Mouse (Mus musculus) urinary bladder, adult 18-20 months (tissue): ENCODE results near the gene Myh9.

Experiments
- DNase-seq, 2 experiments: peaks; one replicate each; pipeline ENCODE4 v3.0.0; 2022; ENCODE audit warnings: low spot score in 2 of 2, mixed read lengths in 2 of 2

Myh9 gene

DNA sequence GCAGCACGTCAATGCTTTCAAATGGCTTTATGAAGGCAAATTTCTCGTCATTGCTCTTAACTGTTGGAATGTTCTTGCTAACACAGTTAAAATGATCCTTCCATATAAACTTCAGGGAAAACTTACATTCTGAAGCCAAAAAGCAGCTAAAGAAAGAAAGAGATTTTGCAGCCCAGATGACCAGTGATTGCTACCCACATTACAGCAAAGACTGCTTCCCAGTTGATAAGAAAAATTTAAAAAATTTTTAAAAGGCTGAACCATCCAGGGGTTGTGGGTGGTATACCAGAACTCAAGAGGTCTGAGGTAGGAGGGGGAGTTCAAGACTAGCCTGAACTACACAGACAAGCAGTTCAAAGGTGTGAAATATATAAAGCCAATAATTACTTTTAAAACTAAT is 1.1 kb upstream of the Myh9 start:
- no peak for DNase-seq

DNA sequence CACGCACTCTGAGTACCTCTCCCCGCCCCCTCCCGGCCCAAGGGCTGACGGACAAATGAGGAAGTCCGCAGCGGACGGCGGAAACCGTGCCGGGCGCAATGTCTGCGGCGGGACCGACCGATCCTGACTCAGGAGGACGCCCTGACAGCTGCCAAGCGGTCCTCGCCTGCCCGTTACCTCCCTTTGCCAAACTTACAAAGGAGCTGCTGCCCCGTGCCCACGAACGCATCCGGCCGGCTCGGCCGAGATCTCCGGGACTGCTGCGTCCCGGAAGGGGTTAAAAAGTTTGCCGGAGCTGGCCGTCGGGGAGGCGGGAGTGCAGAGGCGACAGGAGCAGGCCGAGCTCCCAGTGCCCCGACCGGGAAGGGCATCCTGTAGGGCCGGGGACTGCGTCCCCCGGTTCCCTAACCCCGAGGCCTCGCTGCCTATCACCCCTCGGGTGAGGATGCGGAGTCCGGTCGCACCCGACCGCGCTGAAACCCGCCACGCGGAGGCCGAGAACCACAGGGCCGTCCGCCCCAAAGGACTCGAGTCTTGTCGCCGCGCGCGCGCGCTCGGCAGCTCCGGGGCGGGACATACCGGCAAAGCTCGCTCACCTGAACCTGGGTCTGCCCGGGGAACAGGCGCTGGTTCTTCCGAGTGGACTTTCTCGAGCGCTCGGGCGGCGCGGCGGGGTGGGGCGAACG is 471 bp downstream of the Myh9 start:
- peak in 1 of 2 experiments; percentile 74 for DNase-seq

DNA sequence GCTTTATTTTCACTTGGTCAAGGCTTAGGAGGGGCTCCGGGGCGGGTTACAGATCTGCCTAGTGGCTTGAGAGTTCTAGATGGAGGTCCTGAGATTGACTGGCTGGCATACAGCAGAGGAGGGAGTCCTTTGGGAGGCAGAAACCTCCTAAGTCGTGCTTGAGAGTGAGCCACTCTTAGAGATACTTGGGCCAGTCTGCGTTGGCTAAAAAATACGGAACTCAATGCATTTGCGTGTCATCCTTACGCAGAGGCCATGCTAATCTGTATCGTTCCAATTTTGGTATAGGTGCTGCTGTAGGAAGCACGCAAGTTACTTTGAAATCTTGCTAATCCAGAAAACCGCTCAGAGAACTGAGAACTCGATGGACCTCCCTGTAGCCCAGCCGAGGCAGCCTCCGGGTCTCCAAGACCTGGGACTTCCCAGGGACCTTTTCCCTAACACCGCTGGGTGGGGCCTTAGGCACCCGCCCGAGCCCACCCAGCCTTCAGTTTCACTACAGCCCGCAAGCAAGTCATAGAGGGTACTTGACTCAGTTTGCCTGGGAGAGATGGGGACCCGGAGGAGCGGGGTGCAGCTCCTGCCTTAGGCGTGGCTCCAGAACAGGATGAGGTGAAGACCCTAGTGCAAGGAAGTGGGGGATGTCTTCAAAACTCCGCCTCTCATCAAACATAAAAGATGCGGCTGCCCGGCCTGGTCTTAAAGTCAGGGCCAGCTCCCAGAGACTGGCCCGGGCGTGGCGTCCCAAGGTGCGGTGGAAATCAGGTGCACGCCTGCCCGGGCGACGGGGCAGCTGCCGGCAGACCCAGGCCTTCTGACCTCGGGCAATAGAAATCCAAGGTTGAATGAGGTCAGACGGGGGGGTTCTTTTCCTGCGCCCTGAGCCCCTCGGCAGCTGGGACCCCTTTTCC is 1.3 kb downstream of the Myh9 start:
- DNase-seq, result no peak

DNA sequence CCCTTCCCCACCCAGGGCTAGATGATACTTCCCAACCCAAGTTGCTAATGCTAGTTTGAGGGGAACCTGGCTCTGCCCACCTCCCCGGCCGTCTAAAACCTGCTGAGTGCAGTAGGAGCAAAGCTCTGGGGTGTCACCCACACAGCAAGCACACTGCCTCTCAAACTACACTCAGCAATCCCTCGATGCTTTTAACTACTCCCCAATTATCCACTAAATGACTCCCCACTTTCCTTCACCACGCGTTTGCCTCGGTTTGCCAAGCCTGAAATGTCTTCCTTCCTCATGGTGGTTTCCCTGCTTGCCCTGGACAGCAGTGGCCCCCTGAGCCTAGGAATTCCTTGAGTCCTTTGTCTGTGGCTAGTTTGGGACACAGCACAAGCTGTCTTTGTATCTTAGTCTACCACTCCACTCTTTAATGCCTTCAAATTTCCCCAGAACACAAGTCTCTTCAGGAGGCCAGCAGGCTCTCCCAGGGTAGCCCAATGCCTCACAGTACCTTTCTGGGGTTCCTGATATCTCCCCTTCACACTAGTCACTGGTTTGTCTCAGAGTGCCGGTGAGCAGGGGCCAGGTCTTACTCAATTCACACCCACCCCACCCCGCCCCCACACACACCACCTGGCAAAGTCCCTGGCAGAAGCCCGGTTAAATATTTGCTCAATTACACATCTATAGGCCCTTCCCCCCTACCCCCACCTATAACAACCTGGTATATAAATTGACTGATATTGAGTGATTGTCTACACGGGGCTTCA is 2.3 kb downstream of the Myh9 start:
- no peak for DNase-seq

DNA sequence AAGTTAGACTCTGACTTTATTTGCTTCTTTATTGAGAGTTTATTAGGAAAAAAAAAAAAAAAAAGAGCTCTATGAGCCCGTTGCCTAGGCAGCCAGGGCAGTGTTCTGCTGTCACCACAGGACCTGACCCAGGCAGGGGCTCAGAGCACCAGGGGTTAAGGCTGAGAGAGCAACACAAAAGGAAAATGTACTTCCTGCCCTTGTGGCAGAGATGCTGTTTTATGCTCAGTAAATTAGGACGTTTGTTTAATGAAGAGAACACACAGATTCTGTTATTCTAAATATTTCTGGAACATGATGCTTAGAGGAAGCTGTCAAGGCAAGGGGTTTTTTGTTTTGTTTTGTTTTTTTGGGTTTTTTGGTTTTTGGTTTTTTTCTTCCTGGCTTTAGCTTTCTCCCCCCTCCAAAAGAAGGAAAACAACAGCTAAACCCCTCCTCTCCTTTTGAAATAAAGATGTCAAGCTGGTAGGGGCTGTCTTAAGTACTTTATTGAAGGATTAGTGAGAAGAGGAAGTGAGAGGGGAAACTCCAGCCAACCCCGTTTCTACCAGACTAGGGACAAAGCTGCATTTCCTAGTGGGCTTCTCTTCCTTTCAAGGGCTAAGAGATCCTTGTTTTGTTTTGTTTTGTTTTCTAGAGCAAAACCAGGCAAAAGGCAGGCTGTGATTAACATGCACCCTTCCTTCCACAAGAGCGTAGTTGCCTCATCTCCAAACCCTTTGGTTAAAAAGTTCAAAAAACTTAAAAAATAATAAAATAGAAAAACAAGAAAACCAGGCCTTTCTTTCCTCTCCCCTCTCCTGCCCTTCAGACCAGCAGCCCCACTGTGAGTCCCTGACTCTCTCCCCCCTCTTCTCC is 3.2 kb downstream of the Myh9 start:
- no peak for DNase-seq

DNA sequence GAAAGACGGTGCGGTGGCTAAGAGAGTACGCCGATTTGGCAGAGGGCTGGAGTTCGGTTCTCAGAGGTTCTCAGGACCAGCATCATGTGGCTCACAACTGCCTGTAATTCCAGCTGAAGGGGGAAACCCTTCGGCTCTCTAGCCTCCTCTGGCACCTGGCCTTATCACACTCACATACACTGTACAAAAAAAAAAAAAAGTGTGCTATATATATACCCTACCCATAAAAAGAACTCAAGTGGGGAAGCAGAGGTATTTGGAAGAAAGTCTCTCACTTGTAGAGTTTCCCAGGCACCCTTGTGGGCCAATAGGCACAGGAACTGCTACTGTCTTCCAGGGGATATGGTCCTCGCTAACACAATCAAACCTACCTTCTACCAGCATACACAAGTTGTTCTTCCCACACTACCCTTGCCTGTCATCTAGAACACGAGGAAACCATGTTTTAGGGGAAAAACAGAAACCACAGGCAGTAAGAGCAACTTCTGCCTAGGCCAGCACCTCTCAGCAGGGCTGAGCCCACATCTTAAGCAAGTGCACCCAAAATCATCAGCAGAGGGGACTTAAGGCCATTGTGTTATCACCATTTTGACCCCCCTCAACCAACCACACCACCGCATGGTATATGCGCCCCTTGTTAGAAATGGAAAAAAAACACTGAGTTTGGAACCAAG is 4.4 kb downstream of the Myh9 start:
- no peak for DNase-seq

DNA sequence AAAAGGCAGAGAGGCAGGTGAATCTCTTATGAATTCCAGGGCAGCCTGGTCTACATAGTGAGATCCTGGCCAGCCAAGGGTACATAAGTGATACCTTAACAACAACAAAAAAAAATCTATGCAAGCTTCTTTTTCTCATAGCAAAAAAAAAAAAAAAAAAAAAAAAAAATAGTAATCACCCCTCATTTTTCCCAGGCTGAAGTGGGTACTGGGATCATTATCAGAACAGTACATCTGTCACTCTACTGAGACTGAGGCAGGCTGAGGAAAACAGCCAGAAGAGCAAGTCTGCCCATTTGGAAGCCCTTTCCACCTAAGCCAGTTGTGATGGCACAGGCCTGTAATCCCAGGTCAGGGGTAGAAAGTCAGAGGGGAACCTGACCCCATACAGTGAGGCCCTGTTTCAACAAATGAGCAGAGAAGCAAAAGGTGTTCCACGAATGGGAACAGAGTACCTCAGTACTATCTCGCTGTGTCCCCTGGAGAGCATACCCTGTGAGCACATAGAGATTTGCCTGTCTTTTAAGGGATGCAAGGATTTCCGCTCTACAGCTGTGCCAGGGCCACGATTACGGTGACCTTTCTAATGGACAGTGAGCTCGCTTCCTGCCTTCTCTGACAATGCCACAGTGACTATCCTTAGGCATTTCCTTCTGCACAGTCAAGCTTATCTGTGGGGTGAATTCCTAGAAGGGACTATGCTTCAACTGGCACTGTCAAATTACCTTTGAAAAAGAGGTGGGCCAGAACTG is 5.1 kb downstream of the Myh9 start:
- DNase-seq, result no peak

DNA sequence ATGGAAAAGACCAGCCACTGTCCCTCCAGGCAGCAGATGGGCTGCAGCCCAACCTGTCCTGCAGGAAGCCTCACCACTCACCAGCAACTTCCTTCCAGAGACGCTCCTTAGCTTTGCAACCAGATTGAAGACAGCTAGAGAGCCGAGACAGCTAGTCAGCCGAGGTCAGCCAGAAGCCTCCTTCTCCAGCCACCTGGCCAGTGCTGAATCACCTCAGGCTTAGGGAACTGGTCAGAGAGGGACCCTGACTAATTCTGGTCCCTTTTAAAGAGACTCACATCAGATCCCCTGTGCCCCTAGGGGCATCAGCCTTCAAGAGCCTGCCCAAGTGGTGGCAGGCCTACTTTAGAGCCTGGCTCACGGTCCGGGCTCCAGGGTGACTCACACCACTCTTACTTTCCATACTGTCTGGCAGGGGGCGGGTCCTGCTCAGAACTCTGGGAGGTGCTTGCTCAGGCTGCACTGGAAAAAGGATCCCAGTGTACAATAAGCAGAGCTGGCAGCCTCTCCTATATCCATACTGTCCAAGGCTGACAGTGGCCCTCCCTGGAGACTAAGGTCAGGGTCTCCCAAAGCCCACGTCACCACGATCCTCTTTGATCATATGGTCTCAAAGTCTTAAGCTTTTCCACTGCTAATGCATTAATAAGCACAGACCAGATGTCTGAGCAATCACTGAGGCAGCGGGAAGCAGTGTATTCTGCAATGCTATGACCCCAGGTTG is 5.9 kb downstream of the Myh9 start:
- peak in 1 of 2 experiments; percentile 68 for DNase-seq

DNA sequence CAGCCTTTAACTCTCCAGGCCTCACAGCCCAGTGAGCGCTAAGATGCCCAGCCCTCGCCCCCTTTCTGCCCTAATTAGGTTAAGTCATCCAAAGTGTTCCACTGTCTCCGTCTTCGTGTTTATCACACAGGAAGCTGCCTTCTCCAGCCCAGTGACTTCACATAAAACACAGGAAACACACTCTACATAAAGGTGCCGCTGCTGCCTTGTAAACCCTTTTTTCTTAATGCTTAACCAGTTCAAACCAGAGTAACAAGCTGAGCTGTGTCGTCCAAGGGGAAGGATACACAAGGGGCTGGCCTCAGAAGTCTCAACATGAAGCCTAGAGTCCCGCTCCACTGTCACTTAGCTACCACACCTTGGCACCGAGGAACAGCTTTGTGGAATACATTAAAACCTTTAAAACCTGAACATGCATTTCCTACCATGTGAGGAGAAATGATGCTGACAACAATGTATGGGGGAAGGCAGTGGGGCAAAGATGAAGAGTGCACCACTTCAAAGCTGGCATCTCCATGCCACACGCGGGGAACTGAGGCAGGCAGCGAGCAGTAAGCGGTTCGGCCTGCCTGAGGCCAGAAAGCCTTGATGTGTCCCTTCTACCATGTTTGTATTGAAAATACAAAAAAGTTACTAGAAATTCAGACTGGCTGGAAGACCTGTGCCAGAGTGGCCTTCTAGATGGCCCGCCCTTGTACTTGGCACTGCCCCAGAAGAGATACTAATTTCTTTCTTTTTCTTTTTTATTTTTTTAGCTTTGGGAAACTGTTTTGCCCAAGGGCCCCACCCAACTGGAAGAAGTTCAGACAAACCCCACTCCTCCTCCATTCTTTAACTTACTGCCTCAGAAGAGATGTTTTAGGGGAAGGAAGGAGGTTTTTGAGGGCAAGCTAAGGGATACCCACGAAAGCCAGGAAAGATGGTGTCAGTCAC is 7.4 kb downstream of the Myh9 start:
- no peak for DNase-seq

DNA sequence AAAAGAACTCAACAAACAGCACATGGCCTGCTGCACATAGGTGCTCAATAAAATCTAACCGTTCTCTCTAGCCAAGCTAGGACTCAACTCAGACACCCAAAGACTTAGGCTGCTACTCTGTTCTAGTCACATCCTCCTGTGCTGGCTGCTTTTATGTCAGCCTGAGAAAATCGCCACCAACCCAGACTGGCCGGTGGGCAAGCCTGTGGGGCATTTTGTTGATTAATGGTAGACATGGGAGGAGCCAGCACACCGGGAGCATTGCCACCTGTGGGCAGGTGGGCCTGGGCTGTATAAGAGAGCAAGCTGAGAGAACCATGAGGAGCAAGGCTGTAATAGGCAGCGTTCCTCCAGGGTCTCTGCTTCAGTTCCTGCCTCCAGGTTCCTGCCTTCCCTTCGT is 8.2 kb downstream of the Myh9 start:
- DNase-seq, result no peak

DNA sequence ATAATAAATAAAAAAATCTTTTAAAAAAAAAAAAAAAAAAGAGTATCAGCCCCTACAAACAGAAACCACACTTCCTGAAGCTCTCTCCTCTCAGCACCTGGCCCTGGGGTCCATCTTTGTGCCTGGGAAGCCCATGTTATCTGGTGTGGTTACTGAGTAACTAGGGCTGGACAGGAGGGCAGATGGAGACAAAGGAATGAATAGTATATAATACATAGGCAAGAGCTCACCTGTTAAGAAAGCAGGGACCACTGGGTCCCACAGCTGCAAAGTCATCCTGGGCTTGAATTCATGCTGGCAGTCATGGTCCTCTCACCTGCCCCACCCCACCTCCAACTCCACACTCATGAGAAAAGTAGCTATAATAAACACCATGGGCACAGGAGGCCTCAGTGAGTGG is 8.9 kb downstream of the Myh9 start:
- no peak for DNase-seq

DNA sequence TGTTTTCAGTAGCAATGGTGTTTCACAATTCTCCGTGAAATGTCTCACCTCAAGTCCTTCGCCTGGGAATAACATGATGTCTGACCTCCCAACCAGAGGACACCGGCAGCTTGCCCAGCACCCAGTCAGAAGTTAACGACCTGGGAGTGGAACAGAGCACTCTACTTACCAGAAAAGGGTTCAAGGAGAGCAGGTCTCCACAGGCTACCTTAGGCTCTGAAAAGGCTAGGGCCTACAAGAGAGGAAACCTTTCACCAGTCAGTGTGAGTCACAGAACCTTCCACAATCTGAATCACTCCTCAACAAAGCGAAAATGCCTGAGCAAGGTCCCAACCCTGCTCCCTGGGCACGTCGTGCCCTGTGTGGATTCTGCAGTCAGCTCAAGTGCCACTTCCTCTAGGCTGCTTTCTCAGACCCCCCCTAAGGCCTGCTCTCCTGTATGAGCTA is 9.5 kb downstream of the Myh9 start:
- no peak for DNase-seq

DNA sequence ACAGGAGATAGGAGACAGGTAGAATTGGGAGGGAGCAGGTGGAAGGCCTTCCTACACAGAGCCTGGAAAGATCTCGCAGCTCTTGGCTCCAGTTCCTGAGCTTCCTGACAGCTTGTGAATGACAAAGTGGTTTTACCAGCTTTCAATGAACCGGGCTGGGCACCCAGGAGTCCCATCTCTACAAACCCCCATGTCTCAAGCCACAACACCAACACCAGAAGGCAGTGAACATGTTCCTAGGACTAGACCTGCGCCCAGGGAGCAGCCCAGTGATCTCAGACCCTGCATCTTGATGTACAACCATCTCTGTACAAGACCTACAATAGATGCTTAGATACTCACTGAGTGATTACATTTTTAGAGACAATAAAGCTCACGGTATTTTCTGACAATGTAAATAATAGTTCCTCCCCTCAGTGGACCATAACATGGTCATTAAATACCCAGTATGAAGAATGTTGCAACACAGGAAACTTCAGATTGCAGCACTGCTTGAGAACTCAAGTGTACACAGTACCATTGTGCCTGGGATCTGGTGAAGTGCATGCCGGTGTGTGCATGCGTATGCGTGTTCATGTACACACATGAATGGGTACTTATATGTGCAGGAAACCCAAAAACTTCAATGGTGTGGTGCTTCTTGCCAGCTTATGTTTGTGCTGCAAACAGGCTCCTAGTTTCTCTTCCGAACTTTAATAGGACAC is 10.1 kb downstream of the Myh9 start:
- DNase-seq, result no peak

DNA sequence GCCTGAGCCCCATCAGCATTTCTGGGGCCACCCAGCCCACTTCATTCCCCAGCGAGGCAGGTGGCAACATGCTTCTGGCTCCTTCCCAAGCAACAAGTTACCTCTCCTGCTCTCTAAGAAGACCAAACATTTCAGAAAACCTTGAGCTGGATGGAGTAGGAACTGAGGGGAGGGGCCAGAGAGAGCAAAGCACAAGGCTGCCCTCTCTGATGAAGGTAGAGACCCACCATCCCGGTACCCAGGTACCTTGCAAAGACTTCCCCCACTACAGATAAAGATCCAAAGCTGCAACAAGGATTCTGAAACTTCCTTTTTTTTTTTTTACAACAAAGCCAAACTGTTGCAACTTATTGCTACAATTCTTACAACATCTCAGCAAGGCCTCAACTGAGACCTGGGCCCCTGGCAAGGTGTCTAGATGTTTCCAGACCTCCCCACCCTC is 10.8 kb downstream of the Myh9 start:
- peak in 1 of 2 experiments; percentile 69 for DNase-seq

DNA sequence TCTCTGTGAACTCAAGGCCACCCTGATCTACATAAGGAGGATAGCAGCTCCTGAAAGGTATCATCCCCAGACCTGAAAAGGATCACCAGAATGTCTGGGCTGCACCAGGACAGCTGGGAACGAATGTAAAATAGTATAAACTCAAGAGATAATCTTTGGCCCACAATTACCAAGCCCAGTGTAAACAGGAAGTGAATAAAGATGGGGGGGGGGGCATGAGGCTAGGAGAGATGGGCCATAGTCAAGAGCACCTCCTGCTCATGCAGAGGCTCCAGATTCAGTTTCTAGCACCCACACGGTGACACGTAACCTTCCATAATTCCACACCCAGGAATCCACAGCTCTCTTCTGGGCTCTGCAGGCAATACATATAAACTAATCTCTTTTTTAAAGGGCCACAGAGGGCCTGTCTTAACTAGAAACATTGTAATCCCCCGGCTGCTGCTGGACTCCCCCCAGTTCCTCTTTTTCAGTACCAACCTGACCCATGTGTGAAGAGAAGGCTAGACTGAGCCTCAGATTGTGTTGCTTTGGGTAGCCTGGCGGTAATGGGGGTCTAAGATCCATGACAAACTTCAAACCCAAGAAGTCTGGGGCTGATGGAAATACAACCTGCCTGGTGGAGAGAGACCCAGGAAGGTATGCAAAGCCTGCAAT is 11.4 kb downstream of the Myh9 start:
- DNase-seq, result no peak

DNA sequence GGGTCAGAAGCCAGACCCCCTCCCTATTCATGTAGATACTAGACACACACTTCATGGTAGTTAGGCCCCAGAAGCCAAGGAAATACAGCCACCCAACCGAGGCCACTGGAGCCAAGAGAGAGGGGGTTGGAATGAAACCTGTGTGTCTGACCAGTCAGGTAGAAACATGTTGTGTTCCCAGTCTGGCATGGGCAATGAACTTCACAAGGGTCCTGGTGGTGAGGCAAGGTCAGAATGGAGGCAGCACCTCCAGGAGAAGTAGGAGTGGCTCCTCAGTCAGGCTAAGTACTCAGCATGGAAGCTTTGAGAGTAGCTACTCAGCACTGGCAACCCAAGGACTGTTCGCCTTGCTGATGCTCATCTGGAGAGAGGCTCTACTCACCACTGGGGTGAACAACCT is 12.4 kb downstream of the Myh9 start:
- no peak for DNase-seq

DNA sequence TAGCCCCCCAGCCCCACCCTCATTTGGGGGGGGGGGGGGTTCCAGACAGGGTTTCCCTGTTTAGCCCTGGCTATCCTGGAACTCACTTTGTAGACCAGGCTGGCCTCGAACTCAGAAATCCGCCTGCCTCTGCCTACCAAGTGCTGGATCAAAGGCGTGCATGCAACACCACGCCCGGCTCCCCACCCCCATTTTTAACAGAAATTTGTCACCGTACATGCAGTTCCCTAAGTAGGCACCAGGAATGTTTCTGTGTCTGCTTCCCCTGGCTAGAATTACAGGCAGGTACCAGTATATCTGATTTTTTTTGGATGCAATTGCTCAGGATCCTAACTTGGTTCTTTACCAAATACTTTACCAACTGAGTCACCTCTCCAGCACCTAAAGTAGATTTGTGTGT is 13.1 kb downstream of the Myh9 start:
- no peak for DNase-seq
